Mouse (Mus musculus): ENCODE measurements around the gene Anks6. TPM values are rescaled to one million over a fixed set of nuclear protein-coding genes. Genes with fewer than 3 reads are reported as not detected.

Gene Anks6
- 3.0 and 4.1 TPM in 2 replicates for polyA plus RNA-seq (2015; fragmentation: Nextera tagmentation; extraction: Ambion mirVana)

GRCm38 (mm10) chr4:47056791-47057509, at the start of gene Anks6:
Gene Anks6, minus strand, starts transcription at chr4:47057427.
- Histone ChIP-seq H3K9ac (ENCODE audit: low read depth, low read length) (peak within 1 kb of the TSS; percentile 91), H3K9me3 (ENCODE audit: control insufficient read depth, low read length) (no peaks in the 10 kb centered on the region), H3K27me3 (replicated peaks; ENCODE audit: control insufficient read depth, insufficient read depth, low read length) (no peaks in the 10 kb centered on the region), H3K4me1 (ENCODE audit: control insufficient read depth, insufficient read depth, low read depth, low read length) (peaks cover 12% of the 10 kb centered on the region), H3K4me2 (ENCODE audit: low read length) (peak within 1 kb of the TSS; percentile 77), H3K36me3 (ENCODE audit: control insufficient read depth, insufficient read depth, low read length) (no peaks in the 10 kb centered on the region), H3K27ac (ENCODE audit: low read depth, low read length) (peak within 1 kb of the TSS; percentile 89), H3K4me3 (ENCODE audit: low read length) (peak within 1 kb of the TSS; percentile 87)
- peak; percentile 90 for ATAC-seq
- under 1% methylated on average over 40 of the region's 86 CpGs for WGBS

GRCm38 (mm10) chr4:47103561-47103960, 46.3 kb upstream of the Anks6 start:
- H3K36me3 ChIP-seq (ENCODE audit: control insufficient read depth, insufficient read depth, low read length), result no peaks in the 10 kb centered on the region
- H3K9ac ChIP-seq (ENCODE audit: low read depth, low read length), result no peak overlapping the region
- no peaks in the 10 kb centered on the region for H3K4me1 ChIP-seq (ENCODE audit: control insufficient read depth, insufficient read depth, low read depth, low read length)
- 96% methylated on average over 10 of the region's 10 CpGs for WGBS
- H3K27me3 ChIP-seq (replicated peaks; ENCODE audit: control insufficient read depth, insufficient read depth, low read length), result no peaks in the 10 kb centered on the region
- no peak overlapping the region for H3K27ac ChIP-seq (ENCODE audit: low read depth, low read length)
- H3K4me2 ChIP-seq (ENCODE audit: low read length), result no peak overlapping the region
- no peak for ATAC-seq
- no peaks in the 10 kb centered on the region for H3K9me3 ChIP-seq (ENCODE audit: control insufficient read depth, low read length)
- no peak overlapping the region for H3K4me3 ChIP-seq (ENCODE audit: low read length)

- H3K4me2 ChIP-seq (ENCODE audit: low read length), result no peak overlapping the region
- H3K27me3 ChIP-seq (replicated peaks; ENCODE audit: control insufficient read depth, insufficient read depth, low read length), result peaks cover 10% of the 10 kb centered on the region
- H3K4me1 ChIP-seq (ENCODE audit: control insufficient read depth, insufficient read depth, low read depth, low read length), result peaks cover 13% of the 10 kb centered on the region
- no peak overlapping the region for H3K9ac ChIP-seq (ENCODE audit: low read depth, low read length)
- no peaks in the 10 kb centered on the region for H3K9me3 ChIP-seq (ENCODE audit: control insufficient read depth, low read length)
- no peak for ATAC-seq
- 24% methylated on average over 6 of the region's 6 CpGs for WGBS
- no peak overlapping the region for H3K27ac ChIP-seq (ENCODE audit: low read depth, low read length)
- no peaks in the 10 kb centered on the region for H3K36me3 ChIP-seq (ENCODE audit: control insufficient read depth, insufficient read depth, low read length)
- H3K4me3 ChIP-seq (ENCODE audit: low read length), result no peak overlapping the region
These were observed 36.4 kb upstream of the Anks6 start for GRCm38 (mm10) chr4:47093647-47094046.

- WGBS, result 20% methylated on average over 9 of the region's 9 CpGs
- Histone ChIP-seq H3K4me3 (ENCODE audit: low read length) (no peak overlapping the region), H3K36me3 (ENCODE audit: control insufficient read depth, insufficient read depth, low read length) (no peaks in the 10 kb centered on the region), H3K27ac (ENCODE audit: low read depth, low read length) (no peak overlapping the region), H3K4me1 (ENCODE audit: control insufficient read depth, insufficient read depth, low read depth, low read length) (peaks cover 13% of the 10 kb centered on the region), H3K9ac (ENCODE audit: low read depth, low read length) (no peak overlapping the region), H3K4me2 (ENCODE audit: low read length) (no peak overlapping the region), H3K9me3 (ENCODE audit: control insufficient read depth, low read length) (no peaks in the 10 kb centered on the region), H3K27me3 (replicated peaks; ENCODE audit: control insufficient read depth, insufficient read depth, low read length) (peaks cover 10% of the 10 kb centered on the region)
- no peak for ATAC-seq
These were observed 35.9 kb upstream of the Anks6 start for GRCm38 (mm10) chr4:47093161-47093560.

- peak overlapping the region; percentile 78 for H3K9ac ChIP-seq (ENCODE audit: low read depth, low read length)
- H3K36me3 ChIP-seq (ENCODE audit: control insufficient read depth, insufficient read depth, low read length), result no peaks in the 10 kb centered on the region
- peak; percentile 71 for ATAC-seq
- H3K4me1 ChIP-seq (ENCODE audit: control insufficient read depth, insufficient read depth, low read depth, low read length), result peaks cover 13% of the 10 kb centered on the region
- 4% methylated on average over 21 of the region's 21 CpGs for WGBS
- peak overlapping the region; percentile 54 for H3K4me3 ChIP-seq (ENCODE audit: low read length)
- H3K4me2 ChIP-seq (ENCODE audit: low read length), result peak overlapping the region; percentile 96
- no peaks in the 10 kb centered on the region for H3K9me3 ChIP-seq (ENCODE audit: control insufficient read depth, low read length)
- H3K27me3 ChIP-seq (replicated peaks; ENCODE audit: control insufficient read depth, insufficient read depth, low read length), result peaks cover 10% of the 10 kb centered on the region
- no peak overlapping the region for H3K27ac ChIP-seq (ENCODE audit: low read depth, low read length)
These were observed 35.3 kb upstream of the Anks6 start for GRCm38 (mm10) chr4:47092387-47093021.

- Histone ChIP-seq H3K9ac (ENCODE audit: low read depth, low read length) (peak within 1 kb of the TSS; percentile 78), H3K4me3 (ENCODE audit: low read length) (peak within 1 kb of the TSS; percentile 54), H3K36me3 (ENCODE audit: control insufficient read depth, insufficient read depth, low read length) (no peaks in the 10 kb centered on the region), H3K27ac (ENCODE audit: low read depth, low read length) (no peak within 1 kb of the TSS), H3K9me3 (ENCODE audit: control insufficient read depth, low read length) (no peaks in the 10 kb centered on the region), H3K4me1 (ENCODE audit: control insufficient read depth, insufficient read depth, low read depth, low read length) (peaks cover 13% of the 10 kb centered on the region), H3K4me2 (ENCODE audit: low read length) (peak within 1 kb of the TSS; percentile 96), H3K27me3 (replicated peaks; ENCODE audit: control insufficient read depth, insufficient read depth, low read length) (peaks cover 10% of the 10 kb centered on the region)
- WGBS, result 1% methylated on average over 59 of the region's 74 CpGs
- ATAC-seq, result peak; percentile 79
These were observed 34.5 kb upstream of the Anks6 start, which contains the start of gene Galnt12 for GRCm38 (mm10) chr4:47091493-47092386. Gene Galnt12, plus strand, starts transcription at chr4:47091909.

- Histone ChIP-seq H3K9me3 (ENCODE audit: control insufficient read depth, low read length) (no peaks in the 10 kb centered on the region), H3K9ac (ENCODE audit: low read depth, low read length) (no peak overlapping the region), H3K4me3 (ENCODE audit: low read length) (no peak overlapping the region), H3K4me2 (ENCODE audit: low read length) (no peak overlapping the region), H3K36me3 (ENCODE audit: control insufficient read depth, insufficient read depth, low read length) (no peaks in the 10 kb centered on the region), H3K4me1 (ENCODE audit: control insufficient read depth, insufficient read depth, low read depth, low read length) (peaks cover 12% of the 10 kb centered on the region), H3K27ac (ENCODE audit: low read depth, low read length) (no peak overlapping the region), H3K27me3 (replicated peaks; ENCODE audit: control insufficient read depth, insufficient read depth, low read length) (peaks cover 6% of the 10 kb centered on the region)
- ATAC-seq, result no peak
- WGBS, result 89% methylated on average over 7 of the region's 7 CpGs
These were observed 31.4 kb upstream of the Anks6 start for GRCm38 (mm10) chr4:47088671-47089070.

GRCm38 (mm10) chr4:47083824-47084223, 26.6 kb upstream of the Anks6 start:
- H3K27ac ChIP-seq (ENCODE audit: low read depth, low read length), result no peak overlapping the region
- no peaks in the 10 kb centered on the region for H3K4me1 ChIP-seq (ENCODE audit: control insufficient read depth, insufficient read depth, low read depth, low read length)
- H3K4me2 ChIP-seq (ENCODE audit: low read length), result no peak overlapping the region
- no peaks in the 10 kb centered on the region for H3K36me3 ChIP-seq (ENCODE audit: control insufficient read depth, insufficient read depth, low read length)
- H3K9ac ChIP-seq (ENCODE audit: low read depth, low read length), result no peak overlapping the region
- no peak overlapping the region for H3K4me3 ChIP-seq (ENCODE audit: low read length)
- no peak for ATAC-seq
- H3K9me3 ChIP-seq (ENCODE audit: control insufficient read depth, low read length), result no peaks in the 10 kb centered on the region
- 96% methylated on average over 7 of the region's 7 CpGs for WGBS
- no peaks in the 10 kb centered on the region for H3K27me3 ChIP-seq (replicated peaks; ENCODE audit: control insufficient read depth, insufficient read depth, low read length)

GRCm38 (mm10) chr4:47080647-47081010, 23.4 kb upstream of the Anks6 start:
- H3K27me3 ChIP-seq (replicated peaks; ENCODE audit: control insufficient read depth, insufficient read depth, low read length), result no peaks in the 10 kb centered on the region
- WGBS, result 98% methylated on average over 4 of the region's 4 CpGs
- no peak overlapping the region for H3K4me2 ChIP-seq (ENCODE audit: low read length)
- no peaks in the 10 kb centered on the region for H3K36me3 ChIP-seq (ENCODE audit: control insufficient read depth, insufficient read depth, low read length)
- H3K27ac ChIP-seq (ENCODE audit: low read depth, low read length), result no peak overlapping the region
- no peak overlapping the region for H3K4me3 ChIP-seq (ENCODE audit: low read length)
- H3K9me3 ChIP-seq (ENCODE audit: control insufficient read depth, low read length), result no peaks in the 10 kb centered on the region
- H3K9ac ChIP-seq (ENCODE audit: low read depth, low read length), result no peak overlapping the region
- ATAC-seq, result no peak
- H3K4me1 ChIP-seq (ENCODE audit: control insufficient read depth, insufficient read depth, low read depth, low read length), result no peaks in the 10 kb centered on the region

Measured in hindbrain, embryonic 16.5 days (tissue).